Mouse (Mus musculus) intestine, postnatal 0 days (tissue): ENCODE measurements at regions not wholly inside any gene's neighbourhood (a gene's known extent, or its start where the extent isn't known, plus 50 kb on each side); places are given as distances from the start of the nearest gene placed in this dataset.

Source experiments
- ATAC-seq: fragments of 200-750 bp; cut with Nextera tagmentation; 2 replicates; pipeline ENCODE4 v1.8.0; 2017; ENCODE audit warnings: mild to moderate bottlenecking, moderate TSS enrichment, moderate library complexity
- H3K27ac ChIP-seq: fragments of 300-500 bp; sonication (generic); 2 replicates; pipeline ENCODE4 v1.5.1; 2014; ENCODE audit warnings: mild to moderate bottlenecking, low read depth, low read length, moderate library complexity
- H3K27me3 ChIP-seq: fragments of 300-500 bp; sonication (generic); replicated peaks from 2 replicates; pipeline ENCODE4 v1.6.1; 2014; ENCODE audit warnings: low read length, mixed read lengths; ENCODE audit not compliant: control insufficient read depth, insufficient read depth
- H3K36me3 ChIP-seq: fragments of 300-500 bp; sonication (generic); 2 replicates; pipeline ENCODE4 v1.6.1; 2014; ENCODE audit warnings: mild to moderate bottlenecking, moderate library complexity; ENCODE audit not compliant: control insufficient read depth, insufficient read depth
- H3K4me1 ChIP-seq: fragments of 300-500 bp; sonication (generic); replicated peaks from 2 replicates; pipeline ENCODE4 v1.6.1; 2014; ENCODE audit warnings: antibody characterized with exemption, low read length, mixed read lengths; ENCODE audit not compliant: control insufficient read depth, insufficient read depth
- H3K4me2 ChIP-seq: fragments of 300-500 bp; sonication (generic); replicated peaks from 2 replicates; pipeline ENCODE4 v1.6.1; 2014; ENCODE audit warnings: low read depth, mild to moderate bottlenecking, moderate library complexity
- H3K4me3 ChIP-seq: fragments of 300-500 bp; sonication (generic); 2 replicates; pipeline ENCODE4 v1.5.1; 2014; ENCODE audit warnings: low read depth, low read length
- H3K9ac ChIP-seq: fragments of 300-500 bp; sonication (generic); 2 replicates; pipeline ENCODE4 v1.6.1; 2014; ENCODE audit warnings: mild to moderate bottlenecking, low read depth, low read length
- H3K9me3 ChIP-seq: fragments of 300-500 bp; sonication (generic); 2 replicates; pipeline ENCODE4 v1.6.1; 2016; ENCODE audit warnings: mixed run types; ENCODE audit not compliant: control insufficient read depth
- CTCF ChIP-seq: sonication (generic); IDR thresholded peaks from 2 replicates; pipeline ENCODE4 v1.5.1; 2016; ENCODE audit warnings: low read depth, mild to moderate bottlenecking, control low read depth, antibody characterized with exemption, moderate library complexity
- WGBS: fragments of 180-500 bp; shearing (Covaris S2); extraction: QIAGEN DNeasy Blood & Tissue Kit; methylation state at CpG from one replicate; pipeline ENCODE4 v1.1.7; 2014; 5-methylcytosine and 5-hydroxymethylcytosine counted together

DNA sequence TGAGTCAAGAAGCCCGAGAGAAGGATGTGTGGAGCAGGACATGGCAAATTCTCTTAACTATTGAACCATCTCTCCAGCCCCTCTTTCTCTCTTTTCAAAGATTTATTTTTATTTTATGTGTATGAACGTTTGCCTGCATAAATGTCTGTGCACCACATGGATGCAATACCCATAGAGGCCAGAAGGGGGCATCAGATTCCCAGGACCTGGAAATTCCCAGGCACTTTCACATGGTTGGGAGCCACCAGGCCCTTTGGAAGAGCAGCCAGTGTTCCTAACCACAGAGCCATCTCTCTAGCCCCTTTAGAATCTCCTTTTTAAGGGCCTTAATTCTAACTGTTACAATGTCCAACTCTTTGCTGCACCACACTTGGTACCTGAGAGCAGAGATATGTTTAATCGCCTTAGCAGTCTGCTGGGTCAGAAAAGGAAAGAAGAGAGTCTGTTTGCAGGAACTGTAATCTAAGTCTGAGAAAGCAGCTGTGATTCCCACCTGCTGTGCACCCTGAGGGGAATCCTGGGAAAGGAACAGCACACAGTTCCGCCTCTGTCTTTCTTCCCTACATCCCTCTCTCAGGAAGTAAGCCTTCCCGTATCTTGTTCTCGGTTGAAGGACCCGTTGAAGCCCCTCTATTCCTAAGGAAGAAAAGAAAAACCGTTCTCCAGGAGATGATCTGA lies 186.8 kb downstream of the Katnal1 start:
- H3K9me3 ChIP-seq: no peaks in the 10 kb centered on the region
- WGBS: 94% methylated on average over 8 of the region's 8 CpGs
- H3K4me2 ChIP-seq: no peak overlapping the region
- TF ChIP-seq CTCF: peak; percentile 55
- no peaks in the 10 kb centered on the region for H3K36me3 ChIP-seq
- no peak overlapping the region for H3K9ac ChIP-seq
- ATAC-seq: no peak
- H3K27me3 ChIP-seq: no peaks in the 10 kb centered on the region
- no peak overlapping the region for H3K4me3 ChIP-seq
- H3K4me1 ChIP-seq: 0 out of 2 replicates have a peak, but pooled peaks cover 3% of the 10 kb centered on the region
- no peak overlapping the region for H3K27ac ChIP-seq

DNA sequence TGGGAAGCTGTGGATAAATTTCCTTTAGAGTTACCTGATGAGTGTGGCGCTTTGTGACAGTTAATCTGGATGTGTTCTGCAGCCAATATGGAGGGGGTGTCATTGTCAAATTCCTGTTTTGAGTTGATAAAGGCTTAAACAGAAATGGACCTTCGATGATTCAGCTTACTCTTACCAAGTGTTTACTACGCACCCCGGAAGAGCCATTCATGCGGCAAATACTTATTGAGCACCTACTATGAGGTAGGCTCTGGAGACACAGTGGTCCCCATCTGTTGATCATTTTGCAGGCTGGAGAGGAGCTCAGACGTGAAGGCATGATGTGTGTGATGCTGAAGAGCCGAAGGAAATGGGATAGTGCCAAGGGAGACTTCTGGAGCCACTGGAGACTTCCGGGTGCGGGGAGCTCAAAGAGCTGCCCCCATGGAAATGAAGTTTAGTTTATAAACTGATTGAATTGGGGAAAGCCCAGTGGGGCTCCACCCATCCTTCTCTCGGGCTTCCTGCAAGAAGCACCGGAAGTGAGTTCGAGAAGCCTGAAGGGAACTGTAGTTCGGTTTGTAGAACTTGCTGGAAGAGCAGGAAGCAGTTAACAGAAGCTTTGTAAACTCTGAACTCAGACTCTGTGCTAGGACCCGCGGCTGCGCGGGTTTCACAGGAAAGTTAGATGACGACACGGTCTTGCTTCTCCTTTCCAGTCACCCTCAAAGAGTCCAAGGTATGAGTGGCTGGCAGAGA lies 187.7 kb downstream of the Katnal1 start:
- 72% methylated on average over 19 of the region's 19 CpGs for WGBS
- no peak for TF ChIP-seq CTCF
- Histone ChIP-seq H3K36me3 (no peaks in the 10 kb centered on the region), H3K27me3 (no peaks in the 10 kb centered on the region), H3K9me3 (no peaks in the 10 kb centered on the region), H3K27ac (no peak overlapping the region), H3K4me1 (0 out of 2 replicates have a peak, but pooled peaks cover 3% of the 10 kb centered on the region), H3K4me3 (no peak overlapping the region), H3K4me2 (no peak overlapping the region), H3K9ac (no peak overlapping the region)
- ATAC-seq: no peak

DNA sequence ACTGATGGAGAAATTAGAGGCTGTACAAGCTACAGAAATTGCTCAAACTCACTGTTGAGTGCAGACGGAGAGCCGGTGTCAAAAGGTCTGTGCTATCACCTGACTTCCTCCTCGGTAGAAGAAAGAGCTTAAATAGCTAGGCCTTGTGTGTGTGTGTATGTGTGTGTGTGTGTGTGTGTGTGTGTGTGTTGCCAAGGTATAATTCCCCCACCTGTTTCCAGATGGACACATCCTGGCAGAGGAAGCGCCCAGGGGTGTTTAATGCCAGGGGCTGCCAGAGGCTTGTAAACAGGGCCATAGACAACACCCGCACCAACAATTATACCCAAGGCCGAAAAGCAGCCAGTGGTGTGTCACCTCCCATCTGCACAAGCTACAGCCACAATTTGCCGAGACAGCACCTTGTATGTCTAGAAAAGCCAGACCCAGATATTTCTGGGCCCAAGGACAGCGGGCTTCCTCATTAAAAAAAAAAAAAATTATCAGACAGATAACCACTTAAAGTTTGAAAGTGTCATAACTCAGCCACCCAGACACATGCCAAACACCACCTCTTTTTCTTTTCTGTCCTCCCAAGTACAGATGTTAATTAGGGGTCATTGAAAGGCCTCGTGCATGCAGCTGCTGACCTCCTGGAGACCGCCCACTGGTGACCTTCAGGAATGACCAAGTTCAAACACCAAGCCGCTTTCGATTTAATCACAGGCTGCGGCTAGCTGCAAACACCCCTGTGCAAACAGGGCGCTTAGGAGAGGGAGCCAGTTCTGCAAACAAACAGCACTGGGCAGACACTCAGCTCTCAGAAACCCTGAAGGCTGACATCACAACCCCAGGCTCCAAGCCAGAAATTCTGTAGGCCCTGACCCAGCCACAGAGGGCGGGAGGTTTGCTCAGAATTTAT lies 188.0 kb upstream of the Ubl3 start:
- no peaks in the 10 kb centered on the region for H3K36me3 ChIP-seq
- no peaks in the 10 kb centered on the region for H3K27me3 ChIP-seq
- H3K9me3 ChIP-seq: no peaks in the 10 kb centered on the region
- H3K27ac ChIP-seq: no peak overlapping the region
- peak; percentile 37; the same call in 1 of the 2 replicates for ATAC-seq
- H3K4me2 ChIP-seq: no peak overlapping the region
- TF ChIP-seq CTCF: no peak
- H3K4me3 ChIP-seq: no peak overlapping the region
- H3K4me1 ChIP-seq: 0 out of 2 replicates have a peak, but pooled peaks cover 3% of the 10 kb centered on the region
- no peak overlapping the region for H3K9ac ChIP-seq
- 27% methylated on average over 15 of the region's 15 CpGs for WGBS

DNA sequence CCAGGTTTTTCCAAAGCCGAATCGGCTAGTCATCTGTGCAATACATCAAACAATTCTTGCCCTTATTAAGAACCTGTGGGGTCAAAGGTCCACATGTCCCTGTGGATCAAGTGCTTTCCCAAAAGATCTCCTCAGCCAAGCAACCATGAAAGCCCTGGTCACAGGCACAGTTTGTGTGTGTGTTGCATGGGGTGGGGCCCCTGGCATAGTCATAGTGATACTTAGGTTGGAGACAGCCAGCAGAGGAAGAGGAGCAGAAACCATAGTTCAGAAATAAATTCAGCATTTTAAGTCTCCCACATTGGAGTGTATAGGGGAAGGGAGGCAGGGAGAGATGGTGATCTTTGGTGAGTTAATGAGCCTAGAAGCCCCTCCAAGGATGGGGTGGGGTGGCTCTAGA lies 187.1 kb upstream of the Ubl3 start:
- Histone ChIP-seq H3K36me3 (no peaks in the 10 kb centered on the region), H3K9ac (no peak overlapping the region), H3K4me2 (no peak overlapping the region), H3K9me3 (no peaks in the 10 kb centered on the region), H3K4me1 (0 out of 2 replicates have a peak, but pooled peaks cover 3% of the 10 kb centered on the region), H3K4me3 (no peak overlapping the region), H3K27ac (no peak overlapping the region), H3K27me3 (no peaks in the 10 kb centered on the region)
- WGBS: 45% methylated on average over 2 of the region's 2 CpGs
- no peak for ATAC-seq
- no peak for TF ChIP-seq CTCF

DNA sequence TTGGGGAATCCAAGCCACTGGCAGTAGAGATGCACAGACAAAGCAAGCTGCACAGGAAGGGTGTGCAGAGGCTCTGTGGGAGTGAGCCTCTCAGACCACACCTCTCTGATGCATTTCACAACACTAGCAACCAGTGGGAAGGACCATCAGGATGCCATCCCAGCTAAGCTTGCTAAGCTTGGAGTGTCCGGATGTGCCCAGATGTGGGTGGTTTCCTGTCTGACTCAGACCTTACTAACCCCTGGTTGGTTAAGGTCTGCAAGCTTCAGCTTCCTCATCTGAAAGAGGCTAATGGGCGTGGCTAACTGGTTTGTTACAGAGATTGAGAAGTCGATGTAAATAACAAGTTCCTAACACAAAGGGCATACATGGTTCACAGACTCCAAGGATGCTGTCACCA lies 186.6 kb upstream of the Ubl3 start:
- Histone ChIP-seq H3K4me2 (no peak overlapping the region), H3K9me3 (no peaks in the 10 kb centered on the region), H3K4me1 (0 out of 2 replicates have a peak, but pooled peaks cover 3% of the 10 kb centered on the region), H3K4me3 (no peak overlapping the region), H3K27ac (no peak overlapping the region), H3K36me3 (no peaks in the 10 kb centered on the region), H3K27me3 (no peaks in the 10 kb centered on the region), H3K9ac (no peak overlapping the region)
- WGBS: 63% methylated on average over 3 of the region's 3 CpGs
- no peak for TF ChIP-seq CTCF
- peak; percentile 50; the same call in 1 of the 2 replicates for ATAC-seq

DNA sequence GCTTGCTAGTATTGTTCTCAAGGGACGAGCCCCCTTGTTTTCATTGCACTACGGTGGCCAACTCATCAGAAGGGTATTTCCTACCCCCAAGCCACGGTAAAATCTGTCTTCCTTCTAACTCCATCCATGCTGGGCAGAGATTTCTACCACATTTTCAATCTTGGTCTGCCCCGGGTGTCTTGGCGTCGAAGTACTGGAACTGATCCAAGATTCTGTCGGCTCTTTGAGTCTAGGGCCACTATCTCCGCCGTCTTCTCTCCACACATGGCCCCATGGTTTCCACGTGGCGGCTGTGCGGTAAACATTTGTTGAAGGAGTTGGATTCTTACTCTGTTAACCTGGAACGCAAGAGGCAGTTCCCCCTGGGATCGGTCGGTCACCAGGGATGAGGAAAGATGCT lies 177.0 kb upstream of the Ubl3 start:
- no peaks in the 10 kb centered on the region for H3K4me1 ChIP-seq
- H3K4me3 ChIP-seq: no peak overlapping the region
- H3K27ac ChIP-seq: no peak overlapping the region
- H3K27me3 ChIP-seq: no peaks in the 10 kb centered on the region
- ATAC-seq: no peak
- no peaks in the 10 kb centered on the region for H3K36me3 ChIP-seq
- TF ChIP-seq CTCF: no peak
- H3K4me2 ChIP-seq: no peak overlapping the region
- 74% methylated on average over 15 of the region's 15 CpGs for WGBS
- H3K9ac ChIP-seq: no peak overlapping the region
- H3K9me3 ChIP-seq: no peaks in the 10 kb centered on the region
